Mouse (Mus musculus) forebrain, embryonic 10.5 days (tissue): Measurements from ENCODE around the gene Crxos. TPM values are rescaled to one million over a fixed set of nuclear protein-coding genes. Genes with fewer than 3 reads are reported as not detected.
"Not testable (repeated sequence)": the region's sequence is repeated elsewhere in the genome, so short reads cannot be mapped to it uniquely, and the experiment has no call there.

ENCODE experiments used
- DNase-seq: peaks from one replicate; pipeline ENCODE4 v3.0.0-alpha.2; 2017; ENCODE audit warnings: low spot score; ENCODE audit errors: extremely low spot score
- H3K27ac ChIP-seq: fragments of 300-500 bp; sonication (generic); 2 replicates; pipeline ENCODE4 v1.5.1; 2016; ENCODE audit warnings: mild to moderate bottlenecking
- H3K27me3 ChIP-seq: fragments of 300-500 bp; sonication (generic); 2 replicates; pipeline ENCODE4 v1.6.1; 2016; ENCODE audit warnings: mild to moderate bottlenecking; ENCODE audit not compliant: poor library complexity, severe bottlenecking
- H3K36me3 ChIP-seq: fragments of 300-500 bp; sonication (generic); replicated peaks from 2 replicates; pipeline ENCODE4 v1.6.1; 2016; ENCODE audit warnings: mild to moderate bottlenecking, moderate library complexity
- H3K4me1 ChIP-seq: fragments of 300-500 bp; sonication (generic); 2 replicates; pipeline ENCODE4 v1.6.1; 2016
- H3K4me3 ChIP-seq: fragments of 300-500 bp; sonication (generic); 2 replicates; pipeline ENCODE4 v1.5.1; 2016; ENCODE audit warnings: mild to moderate bottlenecking, moderate library complexity
- H3K9me3 ChIP-seq: fragments of 300-500 bp; sonication (generic); 2 replicates; pipeline ENCODE4 v1.6.1; 2016; ENCODE audit warnings: mild to moderate bottlenecking, moderate library complexity
- WGBS: fragments of 180-500 bp; shearing (Covaris S2); methylation state at CpG from one replicate; pipeline ENCODE4 v1.1.7; 2016; 5-methylcytosine and 5-hydroxymethylcytosine counted together
- polyA plus RNA-seq: library from polyadenylated mRNA; unstranded; fragments of >200 nt; fragmentation: Nextera tagmentation; extraction: Ambion mirVana; gene quantifications from 2 replicates; pipeline ENCODE4 v1.2.1, GENCODE M21; 2016

The Crxos gene
- polyA plus RNA-seq, 1 experiment from 2014 or later = not detected

DNA sequence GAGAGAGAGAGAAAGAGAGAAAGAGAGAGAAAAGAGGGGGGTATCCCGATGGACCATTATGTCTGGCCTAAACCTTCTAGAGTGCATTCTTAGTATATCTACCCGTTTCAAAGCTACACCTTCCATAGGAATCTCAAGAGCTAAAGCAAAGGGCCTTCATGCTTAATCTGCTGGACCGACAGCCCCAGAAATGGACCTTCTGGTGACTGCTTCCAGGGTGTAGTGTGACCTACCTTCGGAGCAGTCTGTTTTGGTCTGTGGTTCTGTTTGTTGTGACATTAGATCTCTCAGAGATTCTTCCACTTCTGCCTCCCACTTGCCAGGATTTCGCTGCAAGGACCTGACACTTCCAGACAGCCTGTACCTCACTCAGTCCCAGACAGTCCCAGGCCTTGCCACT is 28.1 kb downstream of the Crxos start:
- WGBS = 92% methylated on average over 5 of the region's 5 CpGs
- H3K27me3 ChIP-seq = no peaks in the 10 kb centered on the region
- peaks cover 6% of the 10 kb centered on the region for H3K4me1 ChIP-seq

DNA sequence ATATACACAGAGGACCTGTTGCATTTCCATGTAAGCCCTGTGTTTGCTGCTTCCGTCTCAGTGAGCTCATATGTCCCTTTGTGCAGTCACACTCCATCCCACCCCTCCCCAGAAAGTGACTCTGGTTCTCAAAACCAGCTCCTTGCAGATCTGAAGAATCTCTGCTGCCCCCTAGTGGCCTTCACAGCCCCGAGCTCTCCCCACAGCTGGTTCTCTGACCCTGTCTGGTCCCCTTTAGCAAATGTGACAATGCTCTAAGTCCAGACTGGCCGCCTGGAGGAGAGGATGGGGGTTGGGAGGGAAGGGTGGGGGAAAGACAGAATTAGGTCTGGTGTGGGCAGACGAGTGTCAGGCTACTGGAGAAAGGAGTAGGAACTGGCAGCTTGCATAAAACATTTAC is 29.8 kb downstream of the Crxos start:
- 0% methylated on average over 4 of the region's 4 CpGs for WGBS
- Histone ChIP-seq H3K4me3 (no peak overlapping the region), H3K4me1 (peaks cover 6% of the 10 kb centered on the region), H3K27me3 (no peaks in the 10 kb centered on the region), H3K27ac (no peak overlapping the region), H3K36me3 (peaks cover 12% of the 10 kb centered on the region), H3K9me3 (no peaks in the 10 kb centered on the region)
- DNase-seq = peak; percentile 85

More for the DNA sequence above, 28.1 kb downstream of the Crxos start:
- Histone ChIP-seq H3K27ac (no peak overlapping the region), H3K36me3 (no peaks in the 10 kb centered on the region), H3K9me3 (no peaks in the 10 kb centered on the region), H3K4me3 (no peak overlapping the region)
- no peak for DNase-seq

DNA sequence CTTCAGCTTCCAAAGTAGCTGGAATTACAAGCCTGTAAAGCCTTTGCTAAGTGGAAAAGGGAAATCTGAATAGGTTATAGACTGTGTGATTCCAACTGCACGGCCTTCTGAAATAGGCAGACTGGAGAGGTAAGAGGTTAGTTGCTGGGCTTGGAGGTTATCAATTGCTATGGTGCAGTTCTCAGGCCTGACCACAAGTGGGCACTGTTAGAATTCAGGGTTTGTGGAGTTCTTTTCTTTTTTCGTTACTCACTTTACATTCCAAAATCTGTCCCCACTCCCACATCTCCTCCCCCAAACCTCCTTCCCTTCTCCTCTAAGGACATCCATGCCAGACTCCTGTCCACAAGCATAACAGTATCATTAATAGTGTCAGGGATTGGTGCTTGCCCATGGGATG is 31.8 kb downstream of the Crxos start:
- no peaks in the 10 kb centered on the region for H3K27me3 ChIP-seq
- H3K4me3 ChIP-seq = no peak overlapping the region
- no peak overlapping the region for H3K27ac ChIP-seq
- peaks cover 33% of the 10 kb centered on the region for H3K36me3 ChIP-seq
- no peaks in the 10 kb centered on the region for H3K9me3 ChIP-seq
- DNase-seq = peak; percentile 46
- 41% methylated on average over 2 of the region's 2 CpGs for WGBS
- H3K4me1 ChIP-seq = peaks cover 6% of the 10 kb centered on the region

DNA sequence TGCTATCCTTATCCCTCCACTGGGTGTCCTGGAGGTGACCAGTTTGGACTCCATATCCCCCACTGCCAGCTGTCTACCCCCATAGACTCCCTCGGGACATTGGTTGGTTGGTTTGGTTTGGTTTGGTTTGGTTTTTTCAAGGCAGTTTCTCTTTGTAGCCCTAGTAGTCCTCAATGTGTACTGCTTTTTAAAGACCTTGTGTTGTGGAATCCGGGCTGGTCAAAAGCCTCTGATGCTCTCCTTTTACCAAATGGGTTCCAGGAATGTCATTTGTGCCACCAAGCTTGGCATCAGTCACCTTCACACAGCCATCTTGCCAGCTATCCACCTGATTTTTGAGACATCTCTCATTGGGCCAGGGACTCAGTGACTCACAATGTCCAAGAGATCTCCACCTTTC is 32.3 kb downstream of the Crxos start:
- Histone ChIP-seq H3K27me3 (no peaks in the 10 kb centered on the region), H3K4me1 (peaks cover 9% of the 10 kb centered on the region), H3K27ac (no peak overlapping the region), H3K4me3 (no peak overlapping the region), H3K9me3 (peaks cover 3% of the 10 kb centered on the region; the same call in 1 of the 2 replicates), H3K36me3 (peaks cover 38% of the 10 kb centered on the region)
- no peak for DNase-seq
- 83% methylated on average over 2 of the region's 2 CpGs for WGBS

DNA sequence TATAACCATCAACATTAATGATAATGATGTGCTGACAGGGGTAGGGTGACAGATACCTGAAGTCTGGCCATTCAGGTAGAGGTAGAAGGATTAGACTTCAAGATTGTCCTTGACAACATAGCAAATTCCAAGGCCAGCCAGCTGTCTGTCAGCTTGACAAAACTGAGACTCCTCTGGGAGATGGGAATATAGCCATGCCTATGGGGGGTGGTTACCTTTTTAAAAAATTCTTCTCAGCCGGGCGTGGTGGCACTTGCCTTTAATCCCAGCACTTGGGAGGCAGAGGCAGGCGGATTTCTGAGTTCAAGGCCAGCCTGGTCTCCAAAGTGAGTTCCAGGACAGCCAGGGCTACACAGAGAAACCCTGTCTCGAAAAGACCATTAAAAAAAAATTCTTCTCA is 33.3 kb downstream of the Crxos start:
- not testable (repeated sequence) for H3K27ac ChIP-seq, DNase-seq, H3K4me3 ChIP-seq, H3K27me3 ChIP-seq, H3K9me3 ChIP-seq
- 82% methylated on average over 4 of the region's 4 CpGs for WGBS
- peaks cover 48% of the 10 kb centered on the region for H3K36me3 ChIP-seq
- H3K4me1 ChIP-seq = peaks cover 18% of the 10 kb centered on the region

DNA sequence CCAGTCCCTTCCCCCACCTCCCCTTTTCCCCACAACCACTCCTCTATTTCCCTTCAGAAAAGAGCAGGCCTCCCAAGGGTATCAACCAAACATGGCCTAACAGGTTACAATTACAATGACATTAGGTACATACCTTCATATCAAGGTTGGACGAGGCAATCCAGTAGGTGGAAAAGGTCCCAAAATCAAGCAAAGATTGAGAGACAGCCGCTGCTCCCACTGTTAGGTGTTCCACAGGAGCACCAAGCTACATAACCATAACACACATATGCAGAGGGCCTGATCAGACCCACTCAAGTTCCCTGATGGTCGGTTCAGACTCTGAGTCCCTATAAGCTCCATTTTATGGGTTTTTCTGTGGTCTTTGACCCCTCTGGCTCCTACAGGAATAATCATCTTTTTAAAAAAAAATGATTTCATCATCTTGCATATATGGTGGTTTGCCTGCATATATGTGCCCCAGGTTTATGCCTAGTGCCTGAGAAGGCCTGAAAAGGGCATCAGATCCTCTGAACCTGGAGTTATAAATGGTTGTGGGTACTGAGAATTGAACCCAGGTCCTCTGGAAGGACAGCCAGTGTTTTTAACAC is 33.8 kb downstream of the Crxos start:
- WGBS = 90% methylated on average over 3 of the region's 3 CpGs
- Histone ChIP-seq H3K27ac (no peak overlapping the region), H3K4me1 (peaks cover 24% of the 10 kb centered on the region), H3K27me3 (no peaks in the 10 kb centered on the region), H3K36me3 (peaks cover 48% of the 10 kb centered on the region), H3K4me3 (no peak overlapping the region), H3K9me3 (peaks cover 3% of the 10 kb centered on the region; the same call in 1 of the 2 replicates)
- no peak for DNase-seq

DNA sequence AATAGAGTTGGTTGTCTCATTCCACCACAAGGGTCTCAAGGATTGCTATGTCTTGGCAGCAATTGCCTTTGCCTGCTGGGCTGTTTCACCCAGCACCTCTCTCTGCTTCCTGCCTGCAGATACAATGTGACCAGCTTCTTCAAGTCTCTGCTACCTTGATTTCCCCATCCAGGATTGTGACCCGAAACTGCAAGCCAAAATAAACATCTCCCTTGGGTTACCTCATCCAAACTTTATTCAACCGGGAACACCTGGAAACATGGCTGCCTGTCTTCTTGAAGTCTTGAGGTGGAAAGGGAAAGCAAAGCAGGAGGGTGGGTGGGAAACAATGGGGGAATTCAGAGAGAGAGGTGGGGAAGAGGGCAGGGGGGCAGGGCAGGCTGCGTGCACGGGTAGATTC is 34.6 kb downstream of the Crxos start:
- no peak overlapping the region for H3K4me3 ChIP-seq
- 78% methylated on average over 4 of the region's 4 CpGs for WGBS
- H3K4me1 ChIP-seq = peaks cover 27% of the 10 kb centered on the region
- H3K27me3 ChIP-seq = no peaks in the 10 kb centered on the region
- DNase-seq = no peak
- no peak overlapping the region for H3K27ac ChIP-seq
- H3K36me3 ChIP-seq = peaks cover 48% of the 10 kb centered on the region
- peaks cover 3% of the 10 kb centered on the region; the same call in 1 of the 2 replicates for H3K9me3 ChIP-seq

DNA sequence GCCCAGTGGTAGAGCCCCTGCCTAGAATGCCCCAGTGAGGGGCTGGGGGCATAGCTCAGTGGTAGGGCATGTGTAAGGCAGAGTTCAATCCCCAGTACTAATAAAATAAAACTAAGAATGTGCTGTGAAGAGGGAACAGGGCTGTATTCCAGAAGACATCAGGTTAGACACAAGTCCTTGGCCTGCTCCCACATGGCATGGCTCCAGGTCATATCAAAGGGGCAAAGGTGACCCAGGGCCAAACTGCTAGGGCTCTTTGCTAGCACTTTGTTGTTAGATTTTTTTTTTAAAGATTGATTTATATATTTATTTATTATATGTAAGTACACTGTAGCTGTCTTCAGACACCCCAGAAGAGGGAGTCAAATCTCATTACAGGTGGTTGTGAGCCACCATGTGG is 36.0 kb downstream of the Crxos start:
- DNase-seq = no peak
- Histone ChIP-seq H3K4me3 (no peak overlapping the region), H3K4me1 (peaks cover 29% of the 10 kb centered on the region), H3K9me3 (peaks cover 3% of the 10 kb centered on the region; the same call in 1 of the 2 replicates), H3K27ac (no peak overlapping the region), H3K27me3 (peaks cover 5% of the 10 kb centered on the region; the same call in 1 of the 2 replicates), H3K36me3 (peaks cover 48% of the 10 kb centered on the region)

DNA sequence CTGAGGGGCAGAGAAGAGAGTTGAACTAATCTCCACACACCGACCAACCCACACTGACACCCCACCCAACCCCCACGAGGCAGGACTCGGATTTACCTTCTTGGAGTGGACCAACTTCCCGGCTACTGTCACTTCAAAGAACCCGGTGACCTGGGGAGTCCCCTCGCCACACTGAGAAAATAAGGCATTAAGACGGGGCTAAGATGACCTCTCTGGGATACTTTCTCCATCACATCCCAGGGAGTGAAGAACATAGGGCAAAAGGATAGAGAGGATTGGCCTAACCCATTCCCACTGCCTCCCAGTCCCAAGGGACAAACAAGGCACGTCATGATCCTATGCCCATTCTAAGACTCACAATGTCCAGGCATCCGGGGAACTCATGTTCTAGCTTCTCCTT is 37.5 kb downstream of the Crxos start:
- Histone ChIP-seq H3K27ac (no peak overlapping the region), H3K27me3 (peaks cover 11% of the 10 kb centered on the region; the same call in 1 of the 2 replicates), H3K4me3 (peak overlapping the region; percentile 82), H3K36me3 (peaks cover 48% of the 10 kb centered on the region), H3K4me1 (peaks cover 29% of the 10 kb centered on the region), H3K9me3 (peaks cover 3% of the 10 kb centered on the region; the same call in 1 of the 2 replicates)
- no peak for DNase-seq
- WGBS = 93% methylated on average over 9 of the region's 9 CpGs

DNA sequence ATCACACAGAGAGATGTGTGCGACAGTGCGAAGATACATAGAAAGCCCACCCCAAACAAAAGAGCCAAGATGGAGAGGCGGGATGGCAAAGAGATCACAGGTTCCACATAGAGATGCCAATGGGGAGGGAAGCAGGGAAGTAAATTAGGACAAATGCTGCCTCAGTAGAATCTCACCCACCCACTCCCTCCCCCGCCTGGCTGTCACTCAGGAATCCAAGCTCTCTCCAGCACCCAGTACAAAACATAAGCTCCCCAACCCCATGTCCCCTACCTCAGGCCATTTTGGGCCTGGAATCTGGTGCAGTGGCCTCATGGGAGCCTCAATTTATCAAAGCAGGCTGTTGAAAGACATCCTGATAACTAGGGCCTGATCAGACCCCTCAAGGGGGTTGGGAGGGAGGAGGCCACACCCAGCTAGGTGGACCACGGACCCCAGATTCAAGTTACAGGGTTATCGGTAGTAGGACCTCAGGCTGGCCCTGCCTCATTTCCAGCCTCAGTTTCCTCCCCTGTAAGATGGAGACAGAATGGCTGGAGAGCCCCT is 38.3 kb downstream of the Crxos start:
- peak overlapping the region; percentile 97 for H3K27ac ChIP-seq
- peaks cover 29% of the 10 kb centered on the region for H3K4me1 ChIP-seq
- no peak for DNase-seq
- WGBS = 87% methylated on average over 6 of the region's 6 CpGs
- H3K9me3 ChIP-seq = peaks cover 3% of the 10 kb centered on the region; the same call in 1 of the 2 replicates
- peak overlapping the region; percentile 82 for H3K4me3 ChIP-seq
- peaks cover 11% of the 10 kb centered on the region; the same call in 1 of the 2 replicates for H3K27me3 ChIP-seq
- peaks cover 48% of the 10 kb centered on the region for H3K36me3 ChIP-seq

DNA sequence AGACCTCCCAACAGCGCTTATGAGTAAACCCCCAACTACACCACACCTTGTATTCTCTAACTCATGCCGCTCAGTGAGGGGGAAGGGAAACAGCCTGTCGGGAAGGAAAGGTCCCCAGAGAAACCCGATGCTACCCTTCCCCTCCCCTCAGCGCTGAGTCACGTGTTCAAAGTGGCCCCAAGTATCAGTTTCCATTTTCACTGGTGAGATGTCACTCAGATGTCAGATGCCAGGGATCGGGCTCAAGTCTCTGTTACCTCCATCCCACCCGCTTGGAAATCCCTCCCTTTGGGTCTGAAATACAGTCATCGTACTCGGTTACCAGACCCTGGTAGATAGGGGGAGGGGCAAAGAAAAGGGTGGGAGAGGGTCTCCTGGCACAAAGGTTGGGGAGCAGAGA is 39.4 kb downstream of the Crxos start:
- peaks cover 29% of the 10 kb centered on the region for H3K4me1 ChIP-seq
- WGBS = under 1% methylated on average over 10 of the region's 10 CpGs
- H3K4me3 ChIP-seq = peak overlapping the region; percentile 82
- peaks cover 11% of the 10 kb centered on the region; the same call in 1 of the 2 replicates for H3K27me3 ChIP-seq
- H3K27ac ChIP-seq = peak overlapping the region; percentile 97
- H3K9me3 ChIP-seq = peaks cover 3% of the 10 kb centered on the region; the same call in 1 of the 2 replicates
- H3K36me3 ChIP-seq = peaks cover 40% of the 10 kb centered on the region
- DNase-seq = peak; percentile 67

DNA sequence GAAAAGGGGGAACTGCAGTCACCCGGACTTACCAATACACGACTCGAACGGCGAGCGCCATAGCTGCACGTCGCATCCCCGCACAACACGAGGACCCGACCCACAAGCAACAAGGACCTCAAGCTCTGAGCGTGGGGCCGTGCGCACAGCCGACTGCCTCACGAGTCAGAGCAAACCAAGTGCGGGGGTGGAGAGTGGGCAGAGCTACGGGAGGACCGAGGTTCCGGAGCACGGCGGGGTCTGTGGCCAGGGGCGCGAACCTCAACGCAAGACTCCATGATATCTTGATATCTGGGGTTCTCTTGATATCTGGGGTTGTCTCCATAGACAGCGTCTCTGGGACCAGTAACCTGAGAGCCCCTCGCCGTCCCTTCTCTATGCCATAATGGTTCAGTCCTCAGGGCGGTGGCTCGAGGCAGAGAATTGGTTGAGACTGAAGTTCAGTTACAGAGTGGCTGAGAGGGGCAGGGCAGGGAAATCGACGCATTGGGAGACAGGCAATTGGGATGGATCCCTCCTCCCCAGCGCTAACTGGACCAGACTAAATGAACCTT is 39.9 kb downstream of the Crxos start, which contains the start of gene Selenow:
Selenow (minus strand) TSS at position 183 of the 554 bp plus-strand sequence.
- Histone ChIP-seq H3K4me3 (peak within 1 kb of the TSS; percentile 82), H3K9me3 (peaks cover 3% of the 10 kb centered on the region; the same call in 1 of the 2 replicates), H3K27me3 (peaks cover 11% of the 10 kb centered on the region; the same call in 1 of the 2 replicates), H3K36me3 (peaks cover 35% of the 10 kb centered on the region), H3K27ac (peak within 1 kb of the TSS; percentile 97), H3K4me1 (peaks cover 29% of the 10 kb centered on the region)
- peak; percentile 92 for DNase-seq
- WGBS = under 1% methylated on average over 33 of the region's 33 CpGs

DNA sequence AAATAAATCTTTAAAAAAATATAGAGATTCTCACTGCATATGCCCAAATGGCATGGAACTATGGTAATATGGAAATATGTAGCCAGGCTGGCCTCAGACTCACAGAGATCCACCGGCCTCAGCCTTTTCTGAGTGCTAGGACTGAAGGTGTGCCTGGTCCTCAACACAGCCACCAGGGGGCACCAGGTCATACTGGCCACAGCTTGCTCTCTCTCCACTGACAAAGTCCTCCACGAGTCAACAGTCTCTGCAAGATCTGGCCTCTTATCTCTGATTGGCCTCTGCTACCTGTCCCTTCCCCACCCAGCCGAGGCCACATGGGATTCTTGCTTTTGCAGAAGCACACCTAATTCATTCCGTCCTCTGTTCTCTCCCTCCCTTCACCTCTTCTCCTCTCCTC is 47.5 kb downstream of the Crxos start:
- Histone ChIP-seq H3K4me3 (no peak overlapping the region), H3K4me1 (0 out of 2 replicates have a peak, but pooled peaks cover 7% of the 10 kb centered on the region), H3K36me3 (peaks cover 2% of the 10 kb centered on the region), H3K27ac (no peak overlapping the region), H3K9me3 (peaks cover 1% of the 10 kb centered on the region), H3K27me3 (no peaks in the 10 kb centered on the region)
- DNase-seq = no peak
- 43% methylated on average over 4 of the region's 4 CpGs for WGBS
